Mouse (Mus musculus): ENCODE measurements around the gene Dlg5. TPM values are rescaled to one million over a fixed set of nuclear protein-coding genes. Genes with fewer than 3 reads are reported as not detected.
A peak's percentile ranks its signal among the peaks of the same experiment; 100 is the strongest.

The Dlg5 gene
- polyA plus RNA-seq (2016; fragmentation: Nextera tagmentation; extraction: Ambion mirVana) = 11.3 and 11.7 TPM in 2 replicates

GRCm38 (mm10) chr14:24245177-24246081 lies at the start of gene Dlg5:
Gene Dlg5, minus strand, starts transcription at chr14:24245920.
- Histone ChIP-seq H3K4me1 (peaks cover 30% of the 10 kb centered on the region), H3K27me3 (ENCODE audit: low read depth, poor library complexity, severe bottlenecking) (peaks cover 10% of the 10 kb centered on the region), H3K9me3 (replicated peaks) (no peaks in the 10 kb centered on the region), H3K4me3 (peak within 1 kb of the TSS; percentile 88), H3K36me3 (peaks cover 13% of the 10 kb centered on the region), H3K27ac (replicated peaks) (peak within 1 kb of the TSS; percentile 97)
- peak; percentile 79 for DNase-seq (ENCODE audit: low spot score)
- WGBS = under 1% methylated on average over 89 of the region's 98 CpGs

DNA sequence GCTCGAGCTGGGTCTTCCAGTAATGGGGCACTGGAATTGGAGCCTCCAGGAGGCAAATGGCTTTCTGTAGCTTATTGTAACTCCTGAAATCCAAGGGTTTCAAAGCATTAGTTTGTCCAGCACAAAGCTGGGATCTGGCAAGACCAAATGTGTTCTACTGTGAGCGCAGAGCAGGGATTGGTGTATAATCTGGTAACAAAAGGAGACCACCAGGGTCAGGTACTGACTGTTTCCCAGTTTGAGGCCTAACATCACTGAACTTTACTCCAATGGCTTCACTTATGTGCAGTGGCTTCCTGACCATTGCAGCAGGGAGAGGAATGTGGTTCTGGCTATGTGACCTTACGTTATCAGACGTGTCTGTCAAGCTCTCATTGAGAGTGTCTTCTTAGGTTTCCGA lies 47.9 kb upstream of the Dlg5 start:
- H3K27ac ChIP-seq (replicated peaks) = no peak overlapping the region
- H3K4me1 ChIP-seq = no peaks in the 10 kb centered on the region
- no peak for DNase-seq (ENCODE audit: low spot score)
- no peaks in the 10 kb centered on the region for H3K9me3 ChIP-seq (replicated peaks)
- 92% methylated on average over 5 of the region's 5 CpGs for WGBS
- no peak overlapping the region for H3K4me3 ChIP-seq
- no peaks in the 10 kb centered on the region for H3K27me3 ChIP-seq (ENCODE audit: low read depth, poor library complexity, severe bottlenecking)
- H3K36me3 ChIP-seq = no peaks in the 10 kb centered on the region

GRCm38 (mm10) chr14:24292914-24293313 lies 47.2 kb upstream of the Dlg5 start, which contains the start of gene E330034G19Rik:
Gene E330034G19Rik, plus strand, starts transcription at chr14:24293214.
- Histone ChIP-seq H3K36me3 (no peaks in the 10 kb centered on the region), H3K27ac (replicated peaks) (no peak within 1 kb of the TSS), H3K27me3 (ENCODE audit: low read depth, poor library complexity, severe bottlenecking) (no peaks in the 10 kb centered on the region), H3K4me3 (no peak within 1 kb of the TSS), H3K9me3 (replicated peaks) (no peaks in the 10 kb centered on the region), H3K4me1 (no peaks in the 10 kb centered on the region)
- 64% methylated on average over 3 of the region's 3 CpGs for WGBS
- no peak for DNase-seq (ENCODE audit: low spot score)

DNA sequence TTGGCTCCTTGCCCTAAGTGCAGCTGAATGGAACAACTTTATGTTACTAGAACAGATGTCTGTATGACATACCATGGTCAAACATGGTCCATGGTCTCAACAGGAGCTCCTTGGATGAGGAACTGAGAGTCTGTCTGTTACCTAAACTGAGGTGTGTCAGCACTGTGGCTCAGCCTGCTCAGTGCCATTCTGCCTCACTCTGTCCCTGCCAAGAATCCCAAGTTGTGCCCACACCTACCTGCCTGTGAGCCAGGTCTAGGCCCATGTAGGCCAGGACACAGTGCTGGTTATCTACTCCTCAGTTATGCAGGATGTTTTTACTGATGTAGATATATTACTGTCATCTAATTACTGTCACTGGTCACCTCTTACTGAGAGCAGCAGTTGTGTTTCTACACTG lies 45.0 kb upstream of the Dlg5 start:
- Histone ChIP-seq H3K27ac (replicated peaks) (no peak overlapping the region), H3K36me3 (no peaks in the 10 kb centered on the region), H3K4me1 (no peaks in the 10 kb centered on the region), H3K4me3 (no peak overlapping the region), H3K9me3 (replicated peaks) (no peaks in the 10 kb centered on the region), H3K27me3 (ENCODE audit: low read depth, poor library complexity, severe bottlenecking) (no peaks in the 10 kb centered on the region)
- DNase-seq (ENCODE audit: low spot score) = no peak

- 56% methylated on average over 4 of the region's 4 CpGs for WGBS
- no peak overlapping the region for H3K27ac ChIP-seq (replicated peaks)
These were observed 40.4 kb upstream of the Dlg5 start for GRCm38 (mm10) chr14:24286136-24286535.

GRCm38 (mm10) chr14:24282276-24282675 lies 36.6 kb upstream of the Dlg5 start:
- no peak overlapping the region for H3K27ac ChIP-seq (replicated peaks)
- H3K9me3 ChIP-seq (replicated peaks) = no peaks in the 10 kb centered on the region
- no peak for DNase-seq (ENCODE audit: low spot score)
- H3K27me3 ChIP-seq (ENCODE audit: low read depth, poor library complexity, severe bottlenecking) = no peaks in the 10 kb centered on the region
- H3K4me3 ChIP-seq = no peak overlapping the region
- no peaks in the 10 kb centered on the region for H3K4me1 ChIP-seq
- no peaks in the 10 kb centered on the region for H3K36me3 ChIP-seq
- 68% methylated on average over 3 of the region's 3 CpGs for WGBS

More at GRCm38 (mm10) chr14:24286136-24286535, 40.4 kb upstream of the Dlg5 start:
- DNase-seq (ENCODE audit: low spot score) = no peak
- no peaks in the 10 kb centered on the region for H3K9me3 ChIP-seq (replicated peaks)
- H3K4me3 ChIP-seq = no peak overlapping the region
- H3K36me3 ChIP-seq = no peaks in the 10 kb centered on the region
- no peaks in the 10 kb centered on the region for H3K27me3 ChIP-seq (ENCODE audit: low read depth, poor library complexity, severe bottlenecking)
- no peaks in the 10 kb centered on the region for H3K4me1 ChIP-seq

DNA sequence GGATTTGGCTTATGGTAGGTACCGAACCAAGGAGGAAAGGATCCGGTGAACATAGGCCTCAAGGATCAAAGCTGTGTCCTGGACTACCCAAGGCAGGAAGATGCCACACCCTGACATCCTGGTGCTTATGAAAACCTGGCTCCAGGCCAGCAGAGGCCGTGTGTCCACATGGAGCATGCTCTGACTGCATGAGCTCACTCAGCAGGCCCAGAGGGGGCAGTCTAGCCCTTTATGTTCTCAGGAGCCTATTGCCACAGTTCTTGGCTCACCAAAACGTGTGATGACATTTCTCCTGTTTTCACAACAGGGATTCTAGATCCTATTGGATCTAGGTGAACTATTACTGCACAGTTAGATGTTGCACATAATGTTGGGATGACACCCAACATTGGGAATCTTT lies 35.6 kb upstream of the Dlg5 start:
- no peak overlapping the region for H3K4me3 ChIP-seq
- H3K27ac ChIP-seq (replicated peaks) = no peak overlapping the region
- WGBS = 76% methylated on average over 4 of the region's 4 CpGs
- no peak for DNase-seq (ENCODE audit: low spot score)
- no peaks in the 10 kb centered on the region for H3K4me1 ChIP-seq
- H3K27me3 ChIP-seq (ENCODE audit: low read depth, poor library complexity, severe bottlenecking) = no peaks in the 10 kb centered on the region
- H3K36me3 ChIP-seq = no peaks in the 10 kb centered on the region
- H3K9me3 ChIP-seq (replicated peaks) = no peaks in the 10 kb centered on the region

DNA sequence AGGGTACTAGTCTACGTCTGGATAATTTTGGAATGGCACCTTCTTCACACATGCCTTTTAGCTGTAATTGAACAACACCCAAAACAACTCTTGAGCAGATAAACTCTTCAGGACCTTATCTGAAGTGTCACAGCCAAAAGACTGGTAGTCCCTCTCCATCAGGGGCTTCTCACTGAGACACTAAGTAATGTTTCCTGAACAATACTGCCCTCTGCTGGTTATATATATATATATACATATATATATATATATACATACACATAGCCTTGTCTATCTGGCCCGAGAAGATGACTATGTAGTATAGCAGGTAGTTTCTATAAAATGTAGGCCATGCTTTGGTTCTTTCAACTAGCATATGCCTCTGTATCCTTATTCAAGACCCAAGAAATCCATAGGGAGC lies 29.8 kb upstream of the Dlg5 start:
- Histone ChIP-seq H3K27ac (replicated peaks) (no peak overlapping the region), H3K4me1 (no peaks in the 10 kb centered on the region), H3K9me3 (replicated peaks) (no peaks in the 10 kb centered on the region), H3K27me3 (ENCODE audit: low read depth, poor library complexity, severe bottlenecking) (no peaks in the 10 kb centered on the region), H3K36me3 (no peaks in the 10 kb centered on the region), H3K4me3 (no peak overlapping the region)
- 65% methylated on average over 2 of the region's 2 CpGs for WGBS
- no peak for DNase-seq (ENCODE audit: low spot score)

GRCm38 (mm10) chr14:24273575-24273974 lies 27.9 kb upstream of the Dlg5 start:
- Histone ChIP-seq H3K4me3 (no peak overlapping the region), H3K4me1 (no peaks in the 10 kb centered on the region), H3K9me3 (replicated peaks) (no peaks in the 10 kb centered on the region), H3K27ac (replicated peaks) (no peak overlapping the region), H3K27me3 (ENCODE audit: low read depth, poor library complexity, severe bottlenecking) (no peaks in the 10 kb centered on the region), H3K36me3 (no peaks in the 10 kb centered on the region)
- WGBS = 54% methylated on average over 2 of the region's 2 CpGs
- peak; percentile 13 for DNase-seq (ENCODE audit: low spot score)

DNA sequence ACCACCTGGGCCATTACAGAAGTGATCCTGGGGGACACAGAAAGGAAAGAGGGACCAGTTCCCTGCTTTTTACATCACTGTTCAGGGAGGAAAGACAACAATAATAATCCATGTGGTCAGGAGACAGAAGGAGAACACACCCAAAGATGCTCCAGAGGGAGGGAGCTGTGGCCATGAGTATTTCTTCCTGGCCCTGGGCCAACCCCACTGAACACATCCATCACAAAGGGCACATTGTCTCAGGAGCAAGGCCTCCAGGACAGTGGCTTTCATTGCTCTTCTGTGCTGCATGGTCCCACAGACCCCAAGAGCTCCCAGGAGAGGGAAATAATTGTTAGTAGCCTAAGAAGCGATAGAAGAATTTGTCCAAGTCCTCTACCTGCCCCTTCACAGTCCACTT lies 23.9 kb upstream of the Dlg5 start:
- Histone ChIP-seq H3K4me3 (no peak overlapping the region), H3K4me1 (no peaks in the 10 kb centered on the region), H3K36me3 (no peaks in the 10 kb centered on the region), H3K27me3 (ENCODE audit: low read depth, poor library complexity, severe bottlenecking) (no peaks in the 10 kb centered on the region), H3K27ac (replicated peaks) (no peak overlapping the region), H3K9me3 (replicated peaks) (no peaks in the 10 kb centered on the region)
- WGBS = 88% methylated on average over 1 of the region's 1 CpGs
- DNase-seq (ENCODE audit: low spot score) = no peak

DNA sequence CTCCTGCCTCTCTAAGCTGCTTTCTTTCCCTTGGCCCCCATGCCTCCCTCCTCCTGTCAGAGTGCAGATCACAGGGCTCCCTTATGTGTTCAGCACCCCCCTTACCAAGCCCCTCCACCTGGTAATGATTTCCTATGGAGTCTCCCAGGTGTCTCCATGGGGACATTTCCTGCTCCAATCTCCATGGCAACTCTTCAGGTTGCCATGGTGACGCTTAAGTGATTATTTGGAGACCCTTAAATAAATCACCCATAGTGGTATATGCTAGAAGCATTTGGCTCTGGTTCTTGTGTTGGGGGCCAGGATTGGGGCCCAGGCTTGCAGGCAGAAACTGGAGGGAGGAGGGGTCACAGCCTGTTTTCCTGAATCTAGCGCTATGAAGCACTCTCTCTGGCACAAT lies 17.2 kb upstream of the Dlg5 start:
- 65% methylated on average over 2 of the region's 2 CpGs for WGBS
- Histone ChIP-seq H3K36me3 (no peaks in the 10 kb centered on the region), H3K27me3 (ENCODE audit: low read depth, poor library complexity, severe bottlenecking) (no peaks in the 10 kb centered on the region), H3K4me3 (no peak overlapping the region), H3K4me1 (peaks cover 21% of the 10 kb centered on the region), H3K27ac (replicated peaks) (0 out of 2 replicates have a peak overlapping the region, but pooled peaks have one; percentile 13), H3K9me3 (replicated peaks) (no peaks in the 10 kb centered on the region)
- peak; percentile 29 for DNase-seq (ENCODE audit: low spot score)

- Histone ChIP-seq H3K9me3 (replicated peaks) (no peaks in the 10 kb centered on the region), H3K27ac (replicated peaks) (peak overlapping the region; percentile 13; the same call in 1 of the 2 replicates), H3K36me3 (no peaks in the 10 kb centered on the region), H3K27me3 (ENCODE audit: low read depth, poor library complexity, severe bottlenecking) (no peaks in the 10 kb centered on the region), H3K4me3 (no peak overlapping the region), H3K4me1 (peaks cover 21% of the 10 kb centered on the region)
- no peak for DNase-seq (ENCODE audit: low spot score)
- WGBS = 86% methylated on average over 6 of the region's 6 CpGs
These were observed 16.7 kb upstream of the Dlg5 start for GRCm38 (mm10) chr14:24262382-24262781.

GRCm38 (mm10) chr14:24260391-24260790 lies 14.7 kb upstream of the Dlg5 start:
- WGBS = 69% methylated on average over 4 of the region's 4 CpGs
- DNase-seq (ENCODE audit: low spot score) = no peak
- 0 out of 2 replicates have a peak, but pooled peaks cover 10% of the 10 kb centered on the region for H3K27me3 ChIP-seq (ENCODE audit: low read depth, poor library complexity, severe bottlenecking)
- no peak overlapping the region for H3K4me3 ChIP-seq
- no peak overlapping the region for H3K27ac ChIP-seq (replicated peaks)
- no peaks in the 10 kb centered on the region for H3K36me3 ChIP-seq
- peaks cover 21% of the 10 kb centered on the region for H3K4me1 ChIP-seq
- H3K9me3 ChIP-seq (replicated peaks) = no peaks in the 10 kb centered on the region
